Mouse (Mus musculus) hindbrain, embryonic 14.5 days (tissue): ENCODE measurements around the gene Rbp7. TPM values are rescaled to one million over a fixed set of nuclear protein-coding genes. Genes with fewer than 3 reads are reported as not detected.

Experiments
- ATAC-seq: fragments of 200-750 bp; cut with Nextera tagmentation; 2 replicates; pipeline ENCODE4 v1.8.0; 2017; ENCODE audit warnings: moderate number of reproducible peaks, mild to moderate bottlenecking, moderate TSS enrichment, moderate library complexity; ENCODE audit not compliant: low FRiP score
- DNase-seq: peaks from one replicate; pipeline ENCODE4 v3.0.0-alpha.2; 2015; ENCODE audit warnings: low spot score
- H3K27ac ChIP-seq: fragments of 300-500 bp; sonication (generic); 2 replicates; pipeline ENCODE4 v1.5.1; 2014; ENCODE audit warnings: mild to moderate bottlenecking, moderate library complexity
- H3K27me3 ChIP-seq: fragments of 300-500 bp; sonication (generic); 2 replicates; pipeline ENCODE4 v1.6.1; 2014; ENCODE audit warnings: mild to moderate bottlenecking, low read length, mixed read lengths; ENCODE audit not compliant: control insufficient read depth, insufficient read depth
- H3K36me3 ChIP-seq: fragments of 300-500 bp; sonication (generic); replicated peaks from 2 replicates; pipeline ENCODE4 v1.6.1; 2014; ENCODE audit not compliant: control insufficient read depth, insufficient read depth
- H3K4me1 ChIP-seq: fragments of 300-500 bp; sonication (generic); replicated peaks from 2 replicates; pipeline ENCODE4 v1.6.1; 2014; ENCODE audit warnings: antibody characterized with exemption, low read length, mixed read lengths; ENCODE audit not compliant: control insufficient read depth, insufficient read depth
- H3K4me2 ChIP-seq: fragments of 300-500 bp; sonication (generic); replicated peaks from 2 replicates; pipeline ENCODE4 v1.6.1; 2014; ENCODE audit warnings: mild to moderate bottlenecking, moderate library complexity
- H3K4me3 ChIP-seq: fragments of 300-500 bp; sonication (generic); replicated peaks from 2 replicates; pipeline ENCODE4 v1.5.1; 2014; ENCODE audit warnings: mild to moderate bottlenecking, low read length
- H3K9ac ChIP-seq: fragments of 300-500 bp; sonication (generic); 2 replicates; pipeline ENCODE4 v1.6.1; 2014
- H3K9me3 ChIP-seq: fragments of 300-500 bp; sonication (generic); 2 replicates; pipeline ENCODE4 v1.6.1; 2016; ENCODE audit warnings: low read length; ENCODE audit not compliant: control insufficient read depth
- WGBS: fragments of 180-500 bp; shearing (Covaris S2); extraction: QIAGEN DNeasy Blood & Tissue Kit; methylation state at CpG from one replicate; pipeline ENCODE4 v1.1.7; 2014; 5-methylcytosine and 5-hydroxymethylcytosine counted together
- polyA plus RNA-seq: library from polyadenylated mRNA; unstranded; fragments of >200 nt; fragmentation: Nextera tagmentation; extraction: Ambion mirVana; gene quantifications from 2 replicates; pipeline ENCODE4 v1.2.1, GENCODE M21; 2014

Rbp7 gene
- polyA plus RNA-seq, 1 experiment from 2014 or later = not detected

DNA sequence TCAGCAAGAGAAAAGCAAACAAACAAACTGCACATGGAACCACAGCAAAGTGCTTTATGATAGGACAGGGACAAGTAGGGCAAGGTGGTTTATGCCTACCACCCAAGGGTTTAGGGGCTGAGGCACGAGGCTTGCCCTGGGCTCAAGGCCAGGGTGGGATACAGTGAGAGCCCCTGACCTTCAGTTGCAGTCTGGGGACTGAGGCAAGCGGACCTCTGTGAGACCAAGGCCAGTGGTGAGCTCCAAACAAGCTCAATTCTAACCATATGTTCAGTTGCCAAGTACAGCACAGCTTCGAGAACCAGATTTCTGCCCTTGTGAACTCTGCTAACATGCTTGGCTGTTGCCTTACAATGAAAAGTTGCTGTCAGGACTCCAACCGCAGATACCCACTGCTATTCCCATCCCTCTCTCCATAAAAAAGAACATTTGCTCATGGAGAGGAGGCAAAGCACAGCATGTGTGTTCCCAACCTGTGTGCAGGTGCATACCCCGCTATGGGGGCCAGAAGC lies 36.9 kb downstream of the Rbp7 start:
- DNase-seq (no peak), ATAC-seq (no peak)
- H3K27ac ChIP-seq = no peak overlapping the region
- no peaks in the 10 kb centered on the region for H3K27me3 ChIP-seq
- no peaks in the 10 kb centered on the region for H3K36me3 ChIP-seq
- H3K4me3 ChIP-seq = no peak overlapping the region
- WGBS = 83% methylated on average over 5 of the region's 5 CpGs
- H3K9ac ChIP-seq = no peak overlapping the region
- H3K4me1 ChIP-seq = peaks cover 35% of the 10 kb centered on the region
- H3K9me3 ChIP-seq = no peaks in the 10 kb centered on the region
- H3K4me2 ChIP-seq = no peak overlapping the region

GRCm38 (mm10) chr4:149416986-149417385 lies 37.8 kb downstream of the Rbp7 start:
- no peaks in the 10 kb centered on the region for H3K27me3 ChIP-seq
- H3K4me3 ChIP-seq = no peak overlapping the region
- H3K9ac ChIP-seq = no peak overlapping the region
- H3K27ac ChIP-seq = no peak overlapping the region
- H3K4me1 ChIP-seq = peaks cover 26% of the 10 kb centered on the region
- no peak for ATAC-seq
- H3K4me2 ChIP-seq = no peak overlapping the region
- WGBS = 80% methylated on average over 2 of the region's 2 CpGs
- no peak for DNase-seq
- no peaks in the 10 kb centered on the region for H3K9me3 ChIP-seq
- H3K36me3 ChIP-seq = peaks cover 4% of the 10 kb centered on the region; the same call in 1 of the 2 replicates

- H3K36me3 ChIP-seq = peaks cover 4% of the 10 kb centered on the region; the same call in 1 of the 2 replicates
- 79% methylated on average over 10 of the region's 10 CpGs for WGBS
- no peak for DNase-seq
- H3K9me3 ChIP-seq = no peaks in the 10 kb centered on the region
- H3K4me2 ChIP-seq = no peak overlapping the region
- H3K9ac ChIP-seq = no peak overlapping the region
- peaks cover 21% of the 10 kb centered on the region for H3K4me1 ChIP-seq
- H3K27ac ChIP-seq = no peak overlapping the region
- H3K4me3 ChIP-seq = no peak overlapping the region
- ATAC-seq = no peak
- no peaks in the 10 kb centered on the region for H3K27me3 ChIP-seq
These were observed 38.4 kb downstream of the Rbp7 start for GRCm38 (mm10) chr4:149416417-149416816.

DNA sequence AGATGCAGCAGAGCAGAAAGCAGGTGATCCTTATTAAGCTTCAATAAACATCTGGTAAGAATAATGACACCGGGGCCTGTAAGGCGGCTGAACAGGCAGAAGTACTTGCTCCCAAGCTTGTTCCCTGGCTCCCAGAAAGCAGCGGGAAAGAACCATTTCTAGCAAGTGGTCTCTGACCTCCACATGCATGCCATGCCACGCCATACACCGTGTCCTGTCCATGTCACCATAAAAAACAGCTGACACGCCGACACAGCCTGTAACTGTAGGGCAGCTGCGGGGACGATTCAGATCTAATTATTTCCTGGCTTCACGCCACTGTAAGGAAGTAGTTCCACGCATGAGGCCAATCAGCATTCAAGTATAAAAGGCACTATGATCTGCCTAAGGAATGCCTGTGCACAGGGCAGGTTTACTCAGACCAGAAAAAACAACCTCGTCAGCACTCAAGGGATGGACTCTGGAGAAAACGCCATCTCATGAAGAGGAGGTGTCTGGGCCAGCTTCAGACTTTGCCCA lies 39.1 kb downstream of the Rbp7 start:
- no peak for DNase-seq
- H3K4me2 ChIP-seq = no peak overlapping the region
- H3K4me1 ChIP-seq = peaks cover 16% of the 10 kb centered on the region

DNA sequence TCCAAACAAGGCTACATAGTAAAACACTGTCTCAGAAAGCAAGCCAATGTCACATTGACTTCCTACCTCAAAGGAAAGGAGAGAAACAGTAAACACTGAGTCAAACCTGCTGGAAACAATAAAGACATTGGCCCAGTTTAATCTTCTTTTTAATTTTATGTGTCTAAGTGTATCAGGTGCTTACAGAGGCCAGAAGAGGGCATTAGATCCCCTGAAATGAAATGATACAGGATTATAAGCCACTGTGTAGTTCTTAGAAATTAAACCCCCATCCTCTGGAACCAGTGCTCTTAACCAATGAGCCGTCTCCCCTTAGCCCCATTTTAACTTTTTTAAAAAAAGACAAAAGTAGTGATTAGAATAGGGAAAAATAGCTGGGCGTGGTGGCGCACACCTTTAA lies 40.5 kb downstream of the Rbp7 start:
- H3K4me3 ChIP-seq = no peak overlapping the region
- 92% methylated on average over 3 of the region's 3 CpGs for WGBS
- no peaks in the 10 kb centered on the region for H3K9me3 ChIP-seq
- ATAC-seq (no peak), DNase-seq (no peak)
- H3K4me1 ChIP-seq = peaks cover 16% of the 10 kb centered on the region
- no peaks in the 10 kb centered on the region for H3K27me3 ChIP-seq
- H3K36me3 ChIP-seq = peaks cover 4% of the 10 kb centered on the region; the same call in 1 of the 2 replicates
- no peak overlapping the region for H3K4me2 ChIP-seq
- no peak overlapping the region for H3K9ac ChIP-seq
- no peak overlapping the region for H3K27ac ChIP-seq

More for the DNA sequence above, 39.1 kb downstream of the Rbp7 start:
- Histone ChIP-seq H3K9me3 (no peaks in the 10 kb centered on the region), H3K27me3 (no peaks in the 10 kb centered on the region), H3K9ac (no peak overlapping the region), H3K4me3 (no peak overlapping the region), H3K36me3 (peaks cover 4% of the 10 kb centered on the region; the same call in 1 of the 2 replicates), H3K27ac (0 out of 2 replicates have a peak overlapping the region, but pooled peaks have one; percentile 16)
- 0 out of 2 replicates have a peak, but pooled peaks have one; percentile 37 for ATAC-seq
- 39% methylated on average over 13 of the region's 13 CpGs for WGBS

DNA sequence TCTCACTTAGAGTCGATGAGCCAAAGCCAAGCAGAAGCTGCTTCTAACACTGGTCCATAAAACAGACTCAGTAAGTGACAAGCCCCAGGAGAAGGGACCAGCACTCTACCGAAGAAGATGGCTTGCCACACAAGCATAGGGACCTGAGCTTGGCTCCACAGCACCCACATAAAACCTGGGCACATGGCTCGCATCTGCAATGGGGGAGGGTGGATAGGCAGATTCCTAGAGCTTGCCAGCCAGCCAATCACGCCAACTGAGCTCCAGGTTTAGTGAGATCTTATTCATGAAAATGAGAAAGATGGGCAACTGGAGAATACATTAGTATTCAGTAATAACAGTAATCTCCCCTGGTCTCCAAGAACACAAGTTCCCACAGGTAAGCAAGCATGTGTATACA lies 45.0 kb downstream of the Rbp7 start:
- H3K36me3 ChIP-seq = peaks cover 4% of the 10 kb centered on the region; the same call in 1 of the 2 replicates
- no peak overlapping the region for H3K27ac ChIP-seq
- H3K4me3 ChIP-seq = no peak overlapping the region
- DNase-seq = no peak
- H3K27me3 ChIP-seq = no peaks in the 10 kb centered on the region
- no peaks in the 10 kb centered on the region for H3K9me3 ChIP-seq
- H3K4me2 ChIP-seq = no peak overlapping the region
- WGBS = 93% methylated on average over 4 of the region's 4 CpGs
- ATAC-seq = no peak
- no peaks in the 10 kb centered on the region; the same call in 1 of the 2 replicates for H3K4me1 ChIP-seq
- no peak overlapping the region for H3K9ac ChIP-seq

DNA sequence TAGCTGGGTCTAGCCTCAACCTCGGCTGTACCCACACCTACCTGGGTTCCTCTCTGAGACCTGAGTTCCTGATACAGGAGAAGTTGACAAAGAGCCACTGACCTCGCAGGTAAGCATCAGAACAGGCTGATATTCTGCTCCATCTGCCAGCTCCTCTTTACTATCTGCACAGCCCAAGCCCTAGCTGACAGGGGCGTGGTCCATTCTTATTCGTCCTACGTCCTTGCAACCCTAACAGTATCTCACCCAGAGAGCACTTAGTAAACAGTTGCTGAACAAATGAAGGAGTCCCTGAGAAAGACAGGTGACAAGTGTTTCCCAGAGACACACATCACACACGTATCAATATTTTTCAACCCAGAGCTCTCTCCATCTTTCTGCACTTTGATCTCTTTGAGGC lies 46.4 kb downstream of the Rbp7 start:
- H3K4me3 ChIP-seq = no peak overlapping the region
- H3K27ac ChIP-seq = no peak overlapping the region
- peaks cover 4% of the 10 kb centered on the region; the same call in 1 of the 2 replicates for H3K36me3 ChIP-seq
- no peak for ATAC-seq
- no peak overlapping the region for H3K9ac ChIP-seq
- no peak overlapping the region for H3K4me2 ChIP-seq
- H3K9me3 ChIP-seq = no peaks in the 10 kb centered on the region
- WGBS = 90% methylated on average over 6 of the region's 6 CpGs
- no peaks in the 10 kb centered on the region for H3K27me3 ChIP-seq
- no peak for DNase-seq
- peaks cover 8% of the 10 kb centered on the region for H3K4me1 ChIP-seq

GRCm38 (mm10) chr4:149407461-149407860 lies 47.3 kb downstream of the Rbp7 start:
- 88% methylated on average over 5 of the region's 5 CpGs for WGBS
- Histone ChIP-seq H3K27me3 (no peaks in the 10 kb centered on the region), H3K4me2 (no peak overlapping the region), H3K27ac (no peak overlapping the region), H3K9me3 (no peaks in the 10 kb centered on the region), H3K4me1 (peaks cover 12% of the 10 kb centered on the region), H3K36me3 (peaks cover 4% of the 10 kb centered on the region; the same call in 1 of the 2 replicates), H3K4me3 (no peak overlapping the region), H3K9ac (no peak overlapping the region)
- ATAC-seq = no peak
- DNase-seq = no peak

DNA sequence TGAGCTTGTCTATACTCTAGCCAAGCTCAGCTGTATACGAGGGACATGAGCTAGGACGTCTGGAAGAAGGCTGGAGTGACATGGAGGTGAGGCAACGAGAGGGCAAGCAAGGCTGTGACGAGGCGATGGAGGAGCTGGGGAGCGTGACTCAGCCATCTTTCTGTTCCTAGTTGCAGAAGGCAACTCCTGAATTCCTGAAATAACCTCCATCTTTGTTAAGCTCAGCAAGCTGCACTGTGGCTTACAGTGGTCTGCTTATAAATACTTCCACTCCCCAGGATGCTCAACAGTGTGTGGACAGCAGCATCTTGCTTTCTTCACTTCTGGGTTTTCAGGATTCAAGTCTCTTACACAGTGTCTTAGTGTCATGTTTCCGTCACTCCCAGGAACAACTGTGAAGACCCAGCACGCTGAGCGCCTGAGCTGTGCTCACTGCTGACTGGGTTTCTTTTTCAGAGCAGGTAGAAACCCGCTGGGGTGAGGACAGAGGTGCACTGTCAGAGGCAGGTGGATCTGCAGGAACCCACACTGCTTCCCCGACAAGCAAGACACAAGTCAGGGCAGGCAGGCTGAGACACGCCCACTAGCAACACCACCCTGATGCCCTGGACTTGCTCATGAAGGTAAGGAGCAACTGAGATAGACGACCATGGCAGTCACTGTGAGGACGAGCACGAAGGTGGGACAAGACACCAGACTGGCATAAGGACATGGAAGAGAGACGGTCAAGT lies 48.9 kb downstream of the Rbp7 start:
- Histone ChIP-seq H3K9ac (no peak overlapping the region), H3K4me3 (no peak overlapping the region), H3K36me3 (no peaks in the 10 kb centered on the region), H3K4me2 (no peak overlapping the region), H3K9me3 (no peaks in the 10 kb centered on the region), H3K27ac (no peak overlapping the region), H3K4me1 (peaks cover 12% of the 10 kb centered on the region), H3K27me3 (no peaks in the 10 kb centered on the region)
- no peak for DNase-seq
- no peak for ATAC-seq
- WGBS = 85% methylated on average over 16 of the region's 16 CpGs
